Mouse (Mus musculus) lung, embryonic 15.5 days (tissue): ENCODE data around the gene Fance. TPM values are rescaled to one million over a fixed set of nuclear protein-coding genes. Genes with fewer than 3 reads are reported as not detected.
A peak's percentile ranks its signal among the peaks of the same experiment; 100 is the strongest.
"Not testable (repeated sequence)": the region's sequence is repeated elsewhere in the genome, so short reads cannot be mapped to it uniquely, and the experiment has no call there.

ENCODE experiments used
- ATAC-seq: fragments of 200-750 bp; cut with Nextera tagmentation; 2 replicates; pipeline ENCODE4 v1.8.0; 2017; ENCODE audit warnings: moderate number of reproducible peaks, borderline replicate concordance; ENCODE audit not compliant: low FRiP score, low TSS enrichment; ENCODE audit errors: extremely low read depth
- H3K27ac ChIP-seq: fragments of 300-500 bp; sonication (generic); 2 replicates; pipeline ENCODE4 v1.5.1; 2015; ENCODE audit warnings: moderate library complexity, mild to moderate bottlenecking, inconsistent platforms
- H3K27me3 ChIP-seq: fragments of 300-500 bp; sonication (generic); 2 replicates; pipeline ENCODE4 v1.6.1; 2015; ENCODE audit warnings: inconsistent platforms
- H3K36me3 ChIP-seq: fragments of 300-500 bp; sonication (generic); 2 replicates; pipeline ENCODE4 v1.6.1; 2015; ENCODE audit warnings: inconsistent platforms
- H3K4me1 ChIP-seq: fragments of 300-500 bp; sonication (generic); 2 replicates; pipeline ENCODE4 v1.6.1; 2015; ENCODE audit warnings: inconsistent platforms
- H3K4me2 ChIP-seq: fragments of 300-500 bp; sonication (generic); 2 replicates; pipeline ENCODE4 v1.6.1; 2015; ENCODE audit warnings: inconsistent platforms, mild to moderate bottlenecking, moderate library complexity
- H3K4me3 ChIP-seq: fragments of 300-500 bp; sonication (generic); 2 replicates; pipeline ENCODE4 v1.5.1; 2015; ENCODE audit warnings: mild to moderate bottlenecking, inconsistent platforms
- H3K9ac ChIP-seq: fragments of 300-500 bp; sonication (generic); 2 replicates; pipeline ENCODE4 v1.6.1; 2015; ENCODE audit warnings: inconsistent platforms
- H3K9me3 ChIP-seq: fragments of 300-500 bp; sonication (generic); 2 replicates; pipeline ENCODE4 v1.6.1; 2016; ENCODE audit warnings: inconsistent platforms
- WGBS: fragments of 180-500 bp; shearing (Covaris S2); methylation state at CpG from one replicate; pipeline ENCODE4 v1.1.7; 2015; 5-methylcytosine and 5-hydroxymethylcytosine counted together
- polyA plus RNA-seq: library from polyadenylated mRNA; unstranded; fragments of >200 nt; fragmentation: Nextera tagmentation; extraction: Ambion mirVana; gene quantifications from 2 replicates; pipeline ENCODE4 v1.2.1, GENCODE M21; 2015

Fance gene
- polyA plus RNA-seq, 1 experiment from 2014 or later, result 32.8 TPM

GRCm38 (mm10) chr17:28350466-28351352 is 37.4 kb downstream of the Fance start, which contains the start of gene Tead3:
Gene Tead3 (minus strand): TSS chr17:28350817.
- 1% methylated on average over 64 of the region's 73 CpGs for WGBS
- no peaks in the 10 kb centered on the region for H3K27me3 ChIP-seq
- H3K4me3 ChIP-seq, result peak within 1 kb of the TSS; percentile 88
- peaks cover 49% of the 10 kb centered on the region for H3K4me1 ChIP-seq
- no peaks in the 10 kb centered on the region for H3K9me3 ChIP-seq
- H3K36me3 ChIP-seq, result no peaks in the 10 kb centered on the region
- H3K4me2 ChIP-seq, result peak within 1 kb of the TSS; percentile 96
- peak; percentile 86 for ATAC-seq
- peak within 1 kb of the TSS; percentile 100 for H3K27ac ChIP-seq
- peak within 1 kb of the TSS; percentile 96 for H3K9ac ChIP-seq

GRCm38 (mm10) chr17:28351353-28351890 is 38.1 kb downstream of the Fance start:
- 0 out of 2 replicates have a peak, but pooled peaks have one; percentile 0 for ATAC-seq
- H3K4me2 ChIP-seq, result peak overlapping the region; percentile 96
- no peaks in the 10 kb centered on the region for H3K27me3 ChIP-seq
- peak overlapping the region; percentile 71 for H3K9ac ChIP-seq
- 2% methylated on average over 29 of the region's 29 CpGs for WGBS
- H3K36me3 ChIP-seq, result no peaks in the 10 kb centered on the region
- peaks cover 46% of the 10 kb centered on the region for H3K4me1 ChIP-seq
- no peaks in the 10 kb centered on the region for H3K9me3 ChIP-seq
- H3K27ac ChIP-seq, result peak overlapping the region; percentile 100
- peak overlapping the region; percentile 88 for H3K4me3 ChIP-seq

GRCm38 (mm10) chr17:28352018-28352417 is 38.7 kb downstream of the Fance start:
- Histone ChIP-seq H3K9ac (peak overlapping the region; percentile 71), H3K27ac (peak overlapping the region; percentile 100), H3K4me1 (peaks cover 43% of the 10 kb centered on the region), H3K4me3 (peak overlapping the region; percentile 88; the same call in 1 of the 2 replicates), H3K9me3 (no peaks in the 10 kb centered on the region), H3K36me3 (no peaks in the 10 kb centered on the region), H3K27me3 (no peaks in the 10 kb centered on the region), H3K4me2 (peak overlapping the region; percentile 96)
- no peak for ATAC-seq
- WGBS, result 27% methylated on average over 11 of the region's 11 CpGs

- H3K4me2 ChIP-seq, result no peak overlapping the region
- no peak overlapping the region for H3K4me3 ChIP-seq
- H3K27ac ChIP-seq, result peak overlapping the region; percentile 71
- H3K4me1 ChIP-seq, result peaks cover 21% of the 10 kb centered on the region
- no peak overlapping the region for H3K9ac ChIP-seq
- WGBS, result 61% methylated on average over 12 of the region's 12 CpGs
- no peaks in the 10 kb centered on the region for H3K9me3 ChIP-seq
- peaks cover 16% of the 10 kb centered on the region for H3K27me3 ChIP-seq
- no peaks in the 10 kb centered on the region for H3K36me3 ChIP-seq
- ATAC-seq, result no peak
Measured at GRCm38 (mm10) chr17:28355871-28356270, 42.6 kb downstream of the Fance start.

- Histone ChIP-seq H3K27me3 (peaks cover 33% of the 10 kb centered on the region), H3K4me1 (peaks cover 24% of the 10 kb centered on the region), H3K4me2 (peak overlapping the region; percentile 23)
- H3K4me3 ChIP-seq, H3K36me3 ChIP-seq, ATAC-seq, H3K9ac ChIP-seq, H3K27ac ChIP-seq, H3K9me3 ChIP-seq: not testable (repeated sequence)
- 13% methylated on average over 24 of the region's 24 CpGs for WGBS
Measured at GRCm38 (mm10) chr17:28358576-28359261, 45.4 kb downstream of the Fance start.

- H3K27me3 ChIP-seq, result peaks cover 52% of the 10 kb centered on the region
- H3K4me3 ChIP-seq, result no peak overlapping the region
- H3K9ac ChIP-seq, result no peak overlapping the region
- H3K9me3 ChIP-seq, result no peaks in the 10 kb centered on the region
- H3K4me1 ChIP-seq, result peaks cover 36% of the 10 kb centered on the region
- peak overlapping the region; percentile 66 for H3K27ac ChIP-seq
- no peak for ATAC-seq
- H3K36me3 ChIP-seq, result no peaks in the 10 kb centered on the region
- WGBS, result 57% methylated on average over 9 of the region's 9 CpGs
- no peak overlapping the region for H3K4me2 ChIP-seq
Measured at GRCm38 (mm10) chr17:28360531-28361277, 47.4 kb downstream of the Fance start.

GRCm38 (mm10) chr17:28361921-28362652 is 48.8 kb downstream of the Fance start:
- Histone ChIP-seq H3K27ac (no peak overlapping the region), H3K9ac (no peak overlapping the region; the same call in 1 of the 2 replicates), H3K36me3 (no peaks in the 10 kb centered on the region), H3K9me3 (no peaks in the 10 kb centered on the region), H3K4me2 (peak overlapping the region; percentile 52), H3K27me3 (peaks cover 55% of the 10 kb centered on the region), H3K4me3 (peak overlapping the region; percentile 30), H3K4me1 (peaks cover 30% of the 10 kb centered on the region)
- ATAC-seq, result no peak
- 42% methylated on average over 11 of the region's 11 CpGs for WGBS

GRCm38 (mm10) chr17:28362653-28363292 is 49.5 kb downstream of the Fance start:
- H3K36me3 ChIP-seq, result no peaks in the 10 kb centered on the region
- no peak for ATAC-seq
- 4% methylated on average over 25 of the region's 25 CpGs for WGBS
- no peaks in the 10 kb centered on the region for H3K9me3 ChIP-seq
- H3K27ac ChIP-seq, result no peak overlapping the region
- H3K27me3 ChIP-seq, result peaks cover 55% of the 10 kb centered on the region
- H3K9ac ChIP-seq, result peak overlapping the region; percentile 27
- peak overlapping the region; percentile 30 for H3K4me3 ChIP-seq
- peaks cover 30% of the 10 kb centered on the region for H3K4me1 ChIP-seq
- H3K4me2 ChIP-seq, result peak overlapping the region; percentile 52

- H3K9me3 ChIP-seq, result no peaks in the 10 kb centered on the region
- no peak overlapping the region for H3K27ac ChIP-seq
- peak overlapping the region; percentile 52 for H3K4me2 ChIP-seq
- no peak for ATAC-seq
- no peak overlapping the region; the same call in 1 of the 2 replicates for H3K4me3 ChIP-seq
- H3K27me3 ChIP-seq, result peaks cover 52% of the 10 kb centered on the region
- H3K36me3 ChIP-seq, result no peaks in the 10 kb centered on the region
- peaks cover 33% of the 10 kb centered on the region for H3K4me1 ChIP-seq
- WGBS, result 39% methylated on average over 6 of the region's 6 CpGs
- H3K9ac ChIP-seq, result 0 out of 2 replicates have a peak overlapping the region, but pooled peaks have one; percentile 27
Measured at GRCm38 (mm10) chr17:28363507-28363906, 50.2 kb downstream of the Fance start.

GRCm38 (mm10) chr17:28365122-28365521 is 51.8 kb downstream of the Fance start, which contains the start of gene Tulp1:
Gene Tulp1 (minus strand): TSS chr17:28365222.
- peak within 1 kb of the TSS; percentile 53 for H3K4me2 ChIP-seq
- H3K4me3 ChIP-seq, result peak within 1 kb of the TSS; percentile 18
- no peak for ATAC-seq
- 54% methylated on average over 8 of the region's 8 CpGs for WGBS
- H3K4me1 ChIP-seq, result peaks cover 35% of the 10 kb centered on the region
- peak within 1 kb of the TSS; percentile 8; the same call in 1 of the 2 replicates for H3K9ac ChIP-seq
- no peaks in the 10 kb centered on the region for H3K36me3 ChIP-seq
- no peak within 1 kb of the TSS for H3K27ac ChIP-seq
- peaks cover 39% of the 10 kb centered on the region for H3K27me3 ChIP-seq
- no peaks in the 10 kb centered on the region for H3K9me3 ChIP-seq
